Mouse (Mus musculus): ENCODE measurements around the gene Fgfr2. TPM values are rescaled to one million over a fixed set of nuclear protein-coding genes. Genes with fewer than 3 reads are reported as not detected.

Gene Fgfr2
- total RNA-seq, 1 experiment, result 37.5 TPM

DNA sequence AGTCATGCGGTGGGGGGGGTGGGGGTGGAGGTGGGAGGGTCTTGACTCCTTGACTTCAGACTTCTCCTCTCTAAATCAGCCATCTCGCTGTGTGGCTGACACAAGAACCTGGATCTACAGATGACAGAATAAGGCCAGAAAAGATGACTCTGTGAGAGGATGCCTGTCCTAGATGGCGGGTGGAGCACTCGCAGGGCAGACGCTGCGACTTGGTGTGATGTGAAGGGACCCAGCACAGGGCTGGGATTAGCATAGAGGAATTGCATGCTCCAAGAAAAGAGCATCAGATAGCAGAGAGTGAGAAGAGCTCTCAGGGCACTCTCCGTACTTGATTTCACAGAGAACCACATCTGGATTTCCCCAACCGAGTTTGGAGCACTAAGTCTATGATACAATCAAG, 2953.0 kb downstream of the Fgfr2 start:
- Histone ChIP-seq H3K27ac (ENCODE audit: insufficient read depth, low read depth, low read length, poor library complexity, severe bottlenecking) (no peak overlapping the region), H3K9me3 (ENCODE audit: control insufficient read depth, insufficient read depth, low read depth, low read length) (no peaks in the 10 kb centered on the region), H3K9ac (ENCODE audit: insufficient read depth, low read depth, low read length, poor library complexity, severe bottlenecking) (no peak overlapping the region), H3K4me3 (ENCODE audit: insufficient read depth in 1 of 2, low read depth in 1 of 2, low read length in 2 of 2, poor library complexity in 1 of 2, severe bottlenecking in 1 of 2) (no peak overlapping the region), H3K36me3 (ENCODE audit: control insufficient read depth, insufficient read depth, low read length, poor library complexity, severe bottlenecking) (no peaks in the 10 kb centered on the region; the same call in none of the 2 replicates), H3K4me1 (ENCODE audit: control insufficient read depth in 2 of 2, insufficient read depth in 2 of 2, low read length in 2 of 2, poor library complexity in 1 of 2) (peaks cover 0 to 2% of the 10 kb centered on the region in 2 experiments; a peak in 1 of 4 replicates)
- no peak for DNase-seq (ENCODE audit: low read depth, low spot score)
- in situ Hi-C loops (cut with MboI; ENCODE audit: low sequenced_read_pairs in 2 of 2, unreplicated experiment in 2 of 2), result no loop called here
- TF ChIP-seq CHD2 (IDR thresholded peaks at IDR 0.05; ENCODE audit: low read depth, low read length), result no peak
- TF ChIP-seq ZC3H11A (IDR thresholded peaks at IDR 0.05; ENCODE audit: borderline replicate concordance, low read depth, low read length), result no peak
- TF ChIP-seq MAFK (IDR thresholded peaks at IDR 0.05; ENCODE audit: insufficient read depth, low read depth, low read length), result no peak
- TF ChIP-seq HCFC1 (IDR thresholded peaks at IDR 0.05; ENCODE audit: borderline replicate concordance, insufficient read depth, low read length), result no peak
- TF ChIP-seq ZNF384 (IDR thresholded peaks at IDR 0.05; ENCODE audit: low read depth, low read length), result no peak

- Histone ChIP-seq H3K4me3 (ENCODE audit: insufficient read depth in 1 of 2, low read depth in 1 of 2, low read length in 2 of 2, poor library complexity in 1 of 2, severe bottlenecking in 1 of 2) (no peak overlapping the region), H3K9ac (ENCODE audit: insufficient read depth, low read depth, low read length, poor library complexity, severe bottlenecking) (no peak overlapping the region), H3K36me3 (ENCODE audit: control insufficient read depth, insufficient read depth, low read length, poor library complexity, severe bottlenecking) (no peaks in the 10 kb centered on the region; the same call in none of the 2 replicates), H3K4me1 (ENCODE audit: control insufficient read depth in 2 of 2, insufficient read depth in 2 of 2, low read length in 2 of 2, poor library complexity in 1 of 2) (peaks cover 0 to 2% of the 10 kb centered on the region in 2 experiments; a peak in 1 of 4 replicates), H3K27ac (ENCODE audit: insufficient read depth, low read depth, low read length, poor library complexity, severe bottlenecking) (no peak overlapping the region), H3K9me3 (ENCODE audit: control insufficient read depth, insufficient read depth, low read depth, low read length) (no peaks in the 10 kb centered on the region)
- DNase-seq (ENCODE audit: low read depth, low spot score), result no peak
- in situ Hi-C loops (cut with MboI; ENCODE audit: low sequenced_read_pairs in 2 of 2, unreplicated experiment in 2 of 2), result no loop called here
- no peak for TF ChIP-seq ZC3H11A (IDR thresholded peaks at IDR 0.05; ENCODE audit: borderline replicate concordance, low read depth, low read length)
- TF ChIP-seq MAFK (IDR thresholded peaks at IDR 0.05; ENCODE audit: insufficient read depth, low read depth, low read length), result no peak
- TF ChIP-seq ZNF384 (IDR thresholded peaks at IDR 0.05; ENCODE audit: low read depth, low read length), result no peak
Measured at GRCm38 (mm10) chr7:130168296-130168695, 2954.9 kb downstream of the Fgfr2 start.

DNA sequence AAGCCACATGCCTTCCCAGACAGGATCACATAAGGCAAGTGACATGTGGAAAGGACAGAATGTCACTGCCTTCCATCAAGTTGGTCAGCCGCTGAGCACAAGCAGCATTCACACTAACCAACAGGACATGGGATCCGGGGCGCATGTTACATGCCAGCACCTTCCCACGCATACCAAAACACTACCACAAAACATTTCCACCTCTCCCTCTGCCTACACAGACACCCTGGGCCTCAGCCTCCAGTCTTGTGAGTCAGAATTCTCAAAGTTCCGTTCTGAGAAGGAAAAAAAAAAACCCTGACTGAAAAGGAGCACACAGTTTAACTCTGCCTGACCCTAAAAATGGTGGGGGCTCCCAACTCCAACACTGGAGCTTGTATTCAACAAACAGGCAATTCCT, 2955.9 kb downstream of the Fgfr2 start:
- DNase-seq (ENCODE audit: low read depth, low spot score), result no peak
- Histone ChIP-seq H3K9ac (ENCODE audit: insufficient read depth, low read depth, low read length, poor library complexity, severe bottlenecking) (no peak overlapping the region), H3K9me3 (ENCODE audit: control insufficient read depth, insufficient read depth, low read depth, low read length) (no peaks in the 10 kb centered on the region), H3K4me1 (ENCODE audit: control insufficient read depth in 2 of 2, insufficient read depth in 2 of 2, low read length in 2 of 2, poor library complexity in 1 of 2) (peaks cover 0 to 2% of the 10 kb centered on the region in 2 experiments; a peak in 1 of 4 replicates), H3K36me3 (ENCODE audit: control insufficient read depth, insufficient read depth, low read length, poor library complexity, severe bottlenecking) (no peaks in the 10 kb centered on the region; the same call in none of the 2 replicates), H3K27ac (ENCODE audit: insufficient read depth, low read depth, low read length, poor library complexity, severe bottlenecking) (no peak overlapping the region), H3K4me3 (ENCODE audit: insufficient read depth in 1 of 2, low read depth in 1 of 2, low read length in 2 of 2, poor library complexity in 1 of 2, severe bottlenecking in 1 of 2) (no peak overlapping the region)
- in situ Hi-C loops (cut with MboI; ENCODE audit: low sequenced_read_pairs in 2 of 2, unreplicated experiment in 2 of 2), result no loop called here
- TF ChIP-seq MAFK (IDR thresholded peaks at IDR 0.05; ENCODE audit: insufficient read depth, low read depth, low read length), result no peak
- no peak for TF ChIP-seq ZC3H11A (IDR thresholded peaks at IDR 0.05; ENCODE audit: borderline replicate concordance, low read depth, low read length)
- no peak for TF ChIP-seq CHD2 (IDR thresholded peaks at IDR 0.05; ENCODE audit: low read depth, low read length)
- TF ChIP-seq HCFC1 (IDR thresholded peaks at IDR 0.05; ENCODE audit: borderline replicate concordance, insufficient read depth, low read length), result no peak
- TF ChIP-seq ZNF384 (IDR thresholded peaks at IDR 0.05; ENCODE audit: low read depth, low read length), result no peak

GRCm38 (mm10) chr7:130166190-130166589, 2957.0 kb downstream of the Fgfr2 start:
- H3K4me1 ChIP-seq (ENCODE audit: control insufficient read depth in 2 of 2, insufficient read depth in 2 of 2, low read length in 2 of 2, poor library complexity in 1 of 2), result peaks cover 0 to 2% of the 10 kb centered on the region in 2 experiments; a peak in 1 of 4 replicates

More at GRCm38 (mm10) chr7:130166190-130166589, 2957.0 kb downstream of the Fgfr2 start:
- in situ Hi-C loops (cut with MboI; ENCODE audit: low sequenced_read_pairs in 2 of 2, unreplicated experiment in 2 of 2), result no loop called here
- H3K36me3 ChIP-seq (ENCODE audit: control insufficient read depth, insufficient read depth, low read length, poor library complexity, severe bottlenecking), result no peaks in the 10 kb centered on the region; the same call in none of the 2 replicates
- H3K27ac ChIP-seq (ENCODE audit: insufficient read depth, low read depth, low read length, poor library complexity, severe bottlenecking), result no peak overlapping the region
- no peaks in the 10 kb centered on the region for H3K9me3 ChIP-seq (ENCODE audit: control insufficient read depth, insufficient read depth, low read depth, low read length)
- TF ChIP-seq HCFC1 (IDR thresholded peaks at IDR 0.05; ENCODE audit: borderline replicate concordance, insufficient read depth, low read length), result no peak
- no peak for TF ChIP-seq MAFK (IDR thresholded peaks at IDR 0.05; ENCODE audit: insufficient read depth, low read depth, low read length)
- TF ChIP-seq CHD2 (IDR thresholded peaks at IDR 0.05; ENCODE audit: low read depth, low read length), result no peak
- no peak for TF ChIP-seq ZNF384 (IDR thresholded peaks at IDR 0.05; ENCODE audit: low read depth, low read length)
- no peak for TF ChIP-seq ZC3H11A (IDR thresholded peaks at IDR 0.05; ENCODE audit: borderline replicate concordance, low read depth, low read length)
- H3K4me3 ChIP-seq (ENCODE audit: insufficient read depth in 1 of 2, low read depth in 1 of 2, low read length in 2 of 2, poor library complexity in 1 of 2, severe bottlenecking in 1 of 2), result no peak overlapping the region
- H3K9ac ChIP-seq (ENCODE audit: insufficient read depth, low read depth, low read length, poor library complexity, severe bottlenecking), result no peak overlapping the region
- no peak for DNase-seq (ENCODE audit: low read depth, low spot score)
